Mouse (Mus musculus) liver, adult 2 months (tissue): Measurements from ENCODE around the gene Mitf.

Experiments used
- CTCF ChIP-seq: fragments of 200-500 bp; IDR thresholded peaks from 2 replicates; pipeline ENCODE4 v1.5.1; 2011; ENCODE audit warnings: low read depth, low read length, control low read depth
- POLR2A ChIP-seq: fragments of 200-500 bp; IDR thresholded peaks from 2 replicates; pipeline ENCODE4 v1.6.1; 2011; ENCODE audit warnings: low read length, control low read depth; ENCODE audit not compliant: insufficient read depth; ENCODE audit errors: extremely low read depth

DNA sequence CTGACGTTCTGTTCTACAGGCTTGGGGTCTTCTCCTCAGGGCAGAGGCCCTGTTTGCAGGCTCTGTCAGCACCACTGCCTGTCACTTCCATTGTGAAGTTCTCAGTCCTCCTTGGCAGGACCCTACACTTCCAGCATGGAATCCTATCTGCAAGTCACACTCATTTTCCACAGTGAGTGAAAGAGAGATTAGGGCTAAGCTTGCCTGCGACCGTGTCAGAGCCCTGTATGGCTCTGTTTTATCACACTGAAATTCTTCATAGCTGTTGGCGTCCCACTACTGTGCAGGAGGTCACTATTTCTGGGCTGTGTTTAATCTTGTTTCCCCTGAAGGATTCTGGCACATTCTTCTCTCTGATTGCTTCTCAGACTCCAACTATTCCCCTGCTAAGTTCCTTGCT is 111.2 kb downstream of the Mitf start:
- TF ChIP-seq POLR2A (no peak), CTCF (no peak)
